ENCODE assay signal across 13 mouse cellular contexts in genomic region chr11:8652116-8652714, GRCm38 (mm10). TPM values are rescaled to one million over a fixed set of nuclear protein-coding genes. Genes with fewer than 3 reads are reported as not detected.
DNase-seq lines count a peak whose midpoint lies in the region; ATAC-seq and TF ChIP-seq lines count a peak whose summit lies in the region.
"Had no signal": no experiment of that assay in that cellular context is flagged by ENCODE, and none has a peak within 500 bp of the region (broad histone marks: within the 10 kb centered on the region; RNA-seq: fewer than 3 reads in every experiment).

No protein-coding gene starts in this region.

- WGBS in heart, embryonic 10.5 days = 78% methylated on average over 10 of the region's 10 CpGs
- 64% methylated on average over 10 of the region's 10 CpGs for WGBS in forebrain, embryonic 15.5 days

- peaks cover 4% of the 10 kb centered on the region; the same call in 1 of the 2 replicates for H3K27me3 ChIP-seq in heart, embryonic 10.5 days (ENCODE audit: insufficient read depth, poor library complexity, severe bottlenecking)
- H3K27me3 ChIP-seq in forebrain, embryonic 15.5 days = no peaks in the 10 kb centered on the region

- TF ChIP-seq POLR2A in brain, embryonic 14.5 days (IDR thresholded peaks at IDR 0.05; ENCODE audit: borderline replicate concordance, extremely low read depth, insufficient read depth, insufficient read length, poor library complexity, severe bottlenecking) = no peak

- peaks cover 50% of the 10 kb centered on the region for H3K4me1 ChIP-seq in heart, embryonic 10.5 days
- peaks cover 16% of the 10 kb centered on the region for H3K4me1 ChIP-seq in forebrain, embryonic 15.5 days

- no peak overlapping the region for H3K9ac ChIP-seq in forebrain, embryonic 15.5 days (replicated peaks)

- no peaks in the 10 kb centered on the region for H3K9me3 ChIP-seq in heart, embryonic 10.5 days
- H3K9me3 ChIP-seq in forebrain, embryonic 15.5 days = no peaks in the 10 kb centered on the region

- TF ChIP-seq CTCF in brain, embryonic 14.5 days (IDR thresholded peaks at IDR 0.05; ENCODE audit: borderline replicate concordance, extremely low read depth, insufficient read depth, insufficient read length) = no peak

- H3K4me3 ChIP-seq in heart, embryonic 10.5 days = no peak overlapping the region
- no peak overlapping the region for H3K4me3 ChIP-seq in forebrain, embryonic 15.5 days
- H3K4me3 ChIP-seq: gastrocnemius, adult 2 months; left cerebral cortex, adult 2 months had no signal

- H3K27ac ChIP-seq in heart, embryonic 10.5 days = peak overlapping the region; percentile 4; the same call in 1 of the 2 replicates
- H3K27ac ChIP-seq in forebrain, embryonic 15.5 days (replicated peaks) = no peak overlapping the region
- H3K27ac ChIP-seq: hindbrain, postnatal 0 days; left cerebral cortex, adult 2 months had no signal

- H3K4me2 ChIP-seq in forebrain, embryonic 15.5 days (replicated peaks) = no peak overlapping the region

- ATAC-seq in forebrain, embryonic 15.5 days (replicated peaks) = 0 out of 2 replicates have a peak, but pooled peaks have one; percentile 23
- ATAC-seq: hindbrain, postnatal 0 days; midbrain, embryonic 16.5 days had no signal

- no peak for DNase-seq in heart, embryonic 10.5 days (ENCODE audit: low spot score)
- no peak for DNase-seq in heart, postnatal 10 days
- DNase-seq in kidney, postnatal 25 days = peak; percentile 35 to 64
- no peak for DNase-seq in kidney, adult 18-20 months
- DNase-seq in brain, embryonic 14.5 days (ENCODE audit: low read depth) = peak; percentile 31
- no peak for DNase-seq in MN1 (ENCODE audit: low spot score)
- DNase-seq in gastrocnemius, adult 8-10 months (ENCODE audit: low spot score in 2 of 2) = no peak
- DNase-seq: gastrocnemius, adult 2 months; lung, adult 18-20 months had no signal

- intact Hi-C loops in heart, postnatal 10 days (cut with DNase I) = no loop called here

- no peaks in the 10 kb centered on the region for H3K36me3 ChIP-seq in heart, embryonic 10.5 days
- H3K36me3 ChIP-seq in forebrain, embryonic 15.5 days = no peaks in the 10 kb centered on the region

RNA-seq across cellular contexts. Expression of gene Tns3, which starts 12.1 kb away (rescaled TPM):
- polyA plus RNA-seq in heart, embryonic 10.5 days (2016; fragmentation: Nextera tagmentation; extraction: Ambion mirVana) = 12.7 and 17.0 TPM in 2 replicates
- 10 to 100 TPM; 27.4 to 29.0 TPM for total RNA-seq in heart, postnatal 10 days (2021)
- polyA plus RNA-seq in brain, embryonic 14.5 days (2012; rRNA removed) = 7.3 and 12.1 TPM in 2 replicates
- polyA plus RNA-seq in forebrain, embryonic 15.5 days (2015; fragmentation: Nextera tagmentation; extraction: Ambion mirVana) = 6.9 and 8.0 TPM in 2 replicates
- total RNA-seq in gastrocnemius, adult 8-10 months (2022) = 1 to 10 TPM; 4.4 to 8.4 (median 6.1) TPM

Comparison
In these comparisons a context has a peak if more than half of its experiments do, and no peak if none do; other contexts are left out.
1. DNase-seq: peak in kidney, postnatal 25 days (2 of 2) and brain, embryonic 14.5 days (single experiment); none in heart, embryonic 10.5 days (single experiment), heart, postnatal 10 days (0 of 2), kidney, adult 18-20 months (single experiment), MN1 (single experiment) and gastrocnemius, adult 8-10 months (0 of 2).